Mouse (Mus musculus) kidney, adult 2 months (tissue): Measurements from ENCODE around the gene B3galt1. TPM values are rescaled to one million over a fixed set of nuclear protein-coding genes. Genes with fewer than 3 reads are reported as not detected.
A peak's percentile ranks its signal among the peaks of the same experiment; 100 is the strongest.

ENCODE experiments used
- DNase-seq: peaks from one replicate; pipeline ENCODE4 v3.0.0; 2021
- H3K27ac ChIP-seq: fragments of 200-500 bp; 2 replicates; pipeline ENCODE4 v1.5.1; 2012; ENCODE audit warnings: low read depth, low read length, control low read depth, inconsistent platforms; ENCODE audit not compliant: insufficient read depth
- H3K27me3 ChIP-seq: fragments of 200-500 bp; replicated peaks from 2 replicates; pipeline ENCODE4 v1.6.1; 2012; ENCODE audit warnings: mild to moderate bottlenecking, moderate library complexity, low read length, inconsistent platforms; ENCODE audit not compliant: control insufficient read depth, insufficient read depth
- H3K36me3 ChIP-seq: fragments of 200-500 bp; 2 replicates; pipeline ENCODE4 v1.6.1; 2012; ENCODE audit warnings: mild to moderate bottlenecking, moderate library complexity, low read length, inconsistent platforms; ENCODE audit not compliant: control insufficient read depth, insufficient read depth
- H3K4me1 ChIP-seq: fragments of 200-500 bp; 2 replicates; pipeline ENCODE4 v1.6.1; 2011; ENCODE audit warnings: low read length; ENCODE audit not compliant: control insufficient read depth, insufficient read depth
- H3K4me3 ChIP-seq: fragments of 200-500 bp; 2 replicates; pipeline ENCODE4 v1.5.1; 2011; ENCODE audit warnings: mild to moderate bottlenecking, low read depth, low read length, control low read depth; ENCODE audit not compliant: insufficient read depth
- CTCF ChIP-seq: fragments of 200-500 bp; conservative IDR thresholded peaks from 2 replicates; pipeline ENCODE4 v1.5.1; 2011; ENCODE audit warnings: low read depth, mild to moderate bottlenecking, control low read depth, low read length, moderate library complexity, mixed read lengths; ENCODE audit not compliant: insufficient read depth, insufficient read length
- POLR2A ChIP-seq: fragments of 200-500 bp; IDR thresholded peaks from one replicate; pipeline ENCODE4 v1.6.1; 2011; ENCODE audit warnings: low read depth, low read length, control low read depth
- WGBS: fragments of 180-500 bp; shearing (Covaris S2); methylation state at CpG from one replicate; pipeline ENCODE4 v1.1.7; 2018; 5-methylcytosine and 5-hydroxymethylcytosine counted together
- polyA plus RNA-seq: library from polyadenylated mRNA; depleted of rRNA; stranded (reverse); fragments of >200 nt; gene quantifications from 2 replicates; pipeline ENCODE4 v1.2.3, GENCODE M21; 2012

The B3galt1 gene
- polyA plus RNA-seq, 1 experiment, result 0.23 TPM

- WGBS, result 82% methylated on average over 5 of the region's 5 CpGs
These were observed 158.6 kb downstream of the B3galt1 start for GRCm38 (mm10) chr2:67724249-67724648.

GRCm38 (mm10) chr2:67730771-67731170 lies 165.1 kb downstream of the B3galt1 start:
- 86% methylated on average over 2 of the region's 2 CpGs for WGBS
- Histone ChIP-seq H3K27ac (no peak overlapping the region), H3K4me3 (no peak overlapping the region), H3K4me1 (no peaks in the 10 kb centered on the region), H3K36me3 (no peaks in the 10 kb centered on the region), H3K27me3 (no peaks in the 10 kb centered on the region)
- no peak for DNase-seq
- TF ChIP-seq CTCF (no peak), POLR2A (no peak)

More at GRCm38 (mm10) chr2:67724249-67724648, 158.6 kb downstream of the B3galt1 start:
- Histone ChIP-seq H3K27me3 (no peaks in the 10 kb centered on the region), H3K36me3 (no peaks in the 10 kb centered on the region), H3K4me3 (no peak overlapping the region), H3K4me1 (no peaks in the 10 kb centered on the region), H3K27ac (no peak overlapping the region)
- no peak for DNase-seq
- TF ChIP-seq CTCF (no peak), POLR2A (no peak)

- TF ChIP-seq POLR2A (no peak), CTCF (no peak)
- Histone ChIP-seq H3K36me3 (no peaks in the 10 kb centered on the region), H3K4me1 (no peaks in the 10 kb centered on the region), H3K4me3 (no peak overlapping the region), H3K27ac (no peak overlapping the region), H3K27me3 (no peaks in the 10 kb centered on the region)
- WGBS, result 85% methylated on average over 3 of the region's 3 CpGs
- DNase-seq, result no peak
These were observed 185.9 kb downstream of the B3galt1 start for GRCm38 (mm10) chr2:67751585-67751984.

GRCm38 (mm10) chr2:67756507-67756906 lies 190.8 kb downstream of the B3galt1 start:
- DNase-seq, result no peak
- no peak for TF ChIP-seq POLR2A
- TF ChIP-seq CTCF, result no peak
- no peaks in the 10 kb centered on the region for H3K27me3 ChIP-seq
- no peaks in the 10 kb centered on the region for H3K4me1 ChIP-seq
- 65% methylated on average over 6 of the region's 6 CpGs for WGBS
- no peak overlapping the region for H3K4me3 ChIP-seq
- no peak overlapping the region for H3K27ac ChIP-seq
- H3K36me3 ChIP-seq, result no peaks in the 10 kb centered on the region

GRCm38 (mm10) chr2:67787536-67787935 lies 221.9 kb downstream of the B3galt1 start:
- 45% methylated on average over 3 of the region's 3 CpGs for WGBS
- peak; percentile 63 for DNase-seq
- TF ChIP-seq POLR2A (no peak), CTCF (no peak)

GRCm38 (mm10) chr2:67797561-67797960 lies 231.9 kb downstream of the B3galt1 start:
- 79% methylated on average over 4 of the region's 4 CpGs for WGBS
- TF ChIP-seq POLR2A, result no peak
- no peak for TF ChIP-seq CTCF
- H3K27ac ChIP-seq, result no peak overlapping the region

More at GRCm38 (mm10) chr2:67787536-67787935, 221.9 kb downstream of the B3galt1 start:
- Histone ChIP-seq H3K4me3 (no peak overlapping the region), H3K27ac (no peak overlapping the region), H3K4me1 (no peaks in the 10 kb centered on the region), H3K27me3 (no peaks in the 10 kb centered on the region), H3K36me3 (no peaks in the 10 kb centered on the region)

GRCm38 (mm10) chr2:67799981-67800380 lies 234.3 kb downstream of the B3galt1 start:
- H3K36me3 ChIP-seq, result no peaks in the 10 kb centered on the region
- H3K4me3 ChIP-seq, result no peak overlapping the region
- H3K4me1 ChIP-seq, result no peaks in the 10 kb centered on the region
- no peak for DNase-seq
- TF ChIP-seq CTCF (no peak), POLR2A (no peak)
- WGBS, result 83% methylated on average over 3 of the region's 3 CpGs
- H3K27ac ChIP-seq, result no peak overlapping the region
- H3K27me3 ChIP-seq, result no peaks in the 10 kb centered on the region; the same call in 1 of the 2 replicates

More at GRCm38 (mm10) chr2:67797561-67797960, 231.9 kb downstream of the B3galt1 start:
- no peak overlapping the region for H3K4me3 ChIP-seq
- no peaks in the 10 kb centered on the region for H3K4me1 ChIP-seq
- H3K36me3 ChIP-seq, result no peaks in the 10 kb centered on the region
- DNase-seq, result no peak
- no peaks in the 10 kb centered on the region; the same call in 1 of the 2 replicates for H3K27me3 ChIP-seq

- no peak for TF ChIP-seq CTCF
- no peak for TF ChIP-seq POLR2A
- H3K27ac ChIP-seq, result no peak overlapping the region
- H3K27me3 ChIP-seq, result no peaks in the 10 kb centered on the region
- no peak for DNase-seq
- no peak overlapping the region for H3K4me3 ChIP-seq
- WGBS, result 59% methylated on average over 2 of the region's 2 CpGs
- no peaks in the 10 kb centered on the region for H3K36me3 ChIP-seq
- H3K4me1 ChIP-seq, result no peaks in the 10 kb centered on the region
These were observed 250.5 kb downstream of the B3galt1 start for GRCm38 (mm10) chr2:67816149-67816548.
